Mouse (Mus musculus): ENCODE results near the gene Zdhhc7. TPM values are rescaled to one million over a fixed set of nuclear protein-coding genes. Genes with fewer than 3 reads are reported as not detected.

The Zdhhc7 gene
- polyA plus RNA-seq, 1 experiment from 2014 or later, result 30.6 TPM

GRCm38 (mm10) chr8:120112535-120112934 lies 11.3 kb upstream of the Zdhhc7 start:
- H3K9me3 ChIP-seq (replicated peaks), result no peaks in the 10 kb centered on the region
- no peak for ATAC-seq (ENCODE audit: low FRiP score)
- WGBS, result 81% methylated on average over 5 of the region's 5 CpGs
- peaks cover 19% of the 10 kb centered on the region for H3K4me1 ChIP-seq
- H3K9ac ChIP-seq, result no peak overlapping the region
- H3K27ac ChIP-seq, result no peak overlapping the region
- H3K36me3 ChIP-seq, result no peaks in the 10 kb centered on the region
- H3K4me3 ChIP-seq, result no peak overlapping the region
- H3K27me3 ChIP-seq, result peaks cover 30% of the 10 kb centered on the region
- no peak overlapping the region for H3K4me2 ChIP-seq (replicated peaks)

- WGBS, result 72% methylated on average over 4 of the region's 4 CpGs
- Histone ChIP-seq H3K4me1 (peaks cover 19% of the 10 kb centered on the region), H3K4me3 (no peak overlapping the region), H3K27ac (no peak overlapping the region), H3K4me2 (replicated peaks) (no peak overlapping the region), H3K9me3 (replicated peaks) (no peaks in the 10 kb centered on the region), H3K36me3 (no peaks in the 10 kb centered on the region), H3K9ac (no peak overlapping the region), H3K27me3 (peaks cover 21% of the 10 kb centered on the region)
- ATAC-seq (ENCODE audit: low FRiP score), result no peak
Observed at GRCm38 (mm10) chr8:120111382-120111781, 10.1 kb upstream of the Zdhhc7 start.

- no peak for ATAC-seq (ENCODE audit: low FRiP score)
- Histone ChIP-seq H3K27ac (no peak overlapping the region), H3K4me1 (peaks cover 19% of the 10 kb centered on the region), H3K27me3 (peaks cover 17% of the 10 kb centered on the region), H3K9me3 (replicated peaks) (no peaks in the 10 kb centered on the region), H3K9ac (no peak overlapping the region), H3K4me2 (replicated peaks) (no peak overlapping the region), H3K36me3 (no peaks in the 10 kb centered on the region), H3K4me3 (no peak overlapping the region)
- WGBS, result 86% methylated on average over 4 of the region's 4 CpGs
Observed at GRCm38 (mm10) chr8:120110966-120111365, 9.7 kb upstream of the Zdhhc7 start.

- 56% methylated on average over 3 of the region's 3 CpGs for WGBS
- no peak overlapping the region for H3K9ac ChIP-seq
- ATAC-seq (ENCODE audit: low FRiP score), result no peak
- no peak overlapping the region for H3K4me3 ChIP-seq
- H3K27ac ChIP-seq, result no peak overlapping the region
- no peak overlapping the region for H3K4me2 ChIP-seq (replicated peaks)
- no peaks in the 10 kb centered on the region for H3K27me3 ChIP-seq
- no peaks in the 10 kb centered on the region for H3K36me3 ChIP-seq
- H3K4me1 ChIP-seq, result peaks cover 8% of the 10 kb centered on the region
- H3K9me3 ChIP-seq (replicated peaks), result no peaks in the 10 kb centered on the region
Observed at GRCm38 (mm10) chr8:120109149-120109548, 7.9 kb upstream of the Zdhhc7 start.

- WGBS, result 62% methylated on average over 9 of the region's 9 CpGs
- no peak overlapping the region for H3K9ac ChIP-seq
- no peak overlapping the region for H3K4me2 ChIP-seq (replicated peaks)
- H3K27me3 ChIP-seq, result no peaks in the 10 kb centered on the region
- ATAC-seq (ENCODE audit: low FRiP score), result no peak
- no peak overlapping the region for H3K4me3 ChIP-seq
- no peaks in the 10 kb centered on the region for H3K9me3 ChIP-seq (replicated peaks)
- H3K27ac ChIP-seq, result no peak overlapping the region
- no peaks in the 10 kb centered on the region for H3K36me3 ChIP-seq
- peaks cover 24% of the 10 kb centered on the region for H3K4me1 ChIP-seq
Observed at GRCm38 (mm10) chr8:120104721-120105272, 3.5 kb upstream of the Zdhhc7 start.

GRCm38 (mm10) chr8:120103916-120104315 lies 2.6 kb upstream of the Zdhhc7 start:
- 92% methylated on average over 9 of the region's 9 CpGs for WGBS
- Histone ChIP-seq H3K36me3 (no peaks in the 10 kb centered on the region), H3K9ac (no peak overlapping the region), H3K4me1 (peaks cover 28% of the 10 kb centered on the region), H3K9me3 (replicated peaks) (no peaks in the 10 kb centered on the region), H3K27ac (no peak overlapping the region; the same call in 1 of the 2 replicates), H3K27me3 (no peaks in the 10 kb centered on the region), H3K4me3 (no peak overlapping the region), H3K4me2 (replicated peaks) (no peak overlapping the region)
- ATAC-seq (ENCODE audit: low FRiP score), result no peak

GRCm38 (mm10) chr8:120100388-120101067 lies 754 bp downstream of the Zdhhc7 start:
- Histone ChIP-seq H3K36me3 (no peaks in the 10 kb centered on the region), H3K27ac (peak overlapping the region; percentile 90), H3K9me3 (replicated peaks) (no peaks in the 10 kb centered on the region), H3K9ac (peak overlapping the region; percentile 95), H3K27me3 (no peaks in the 10 kb centered on the region), H3K4me1 (peaks cover 28% of the 10 kb centered on the region), H3K4me2 (replicated peaks) (peak overlapping the region; percentile 95), H3K4me3 (peak overlapping the region; percentile 99)
- no peak; the same call in 1 of the 2 replicates for ATAC-seq (ENCODE audit: low FRiP score)
- 7% methylated on average over 24 of the region's 25 CpGs for WGBS

GRCm38 (mm10) chr8:120096486-120096885 lies 4.8 kb downstream of the Zdhhc7 start:
- Histone ChIP-seq H3K4me1 (peaks cover 14% of the 10 kb centered on the region), H3K4me3 (no peak overlapping the region), H3K27ac (no peak overlapping the region), H3K27me3 (no peaks in the 10 kb centered on the region), H3K4me2 (replicated peaks) (no peak overlapping the region), H3K9ac (no peak overlapping the region), H3K9me3 (replicated peaks) (no peaks in the 10 kb centered on the region), H3K36me3 (peaks cover 16% of the 10 kb centered on the region)
- WGBS, result 70% methylated on average over 2 of the region's 2 CpGs
- ATAC-seq (ENCODE audit: low FRiP score), result no peak

GRCm38 (mm10) chr8:120094801-120095200 lies 6.5 kb downstream of the Zdhhc7 start:
- no peaks in the 10 kb centered on the region for H3K27me3 ChIP-seq
- no peak for ATAC-seq (ENCODE audit: low FRiP score)
- H3K27ac ChIP-seq, result no peak overlapping the region
- H3K4me1 ChIP-seq, result peaks cover 4% of the 10 kb centered on the region
- no peaks in the 10 kb centered on the region for H3K9me3 ChIP-seq (replicated peaks)
- H3K4me2 ChIP-seq (replicated peaks), result no peak overlapping the region
- H3K4me3 ChIP-seq, result no peak overlapping the region
- 91% methylated on average over 10 of the region's 10 CpGs for WGBS
- no peak overlapping the region for H3K9ac ChIP-seq
- H3K36me3 ChIP-seq, result peaks cover 29% of the 10 kb centered on the region

GRCm38 (mm10) chr8:120093103-120093502 lies 8.2 kb downstream of the Zdhhc7 start:
- Histone ChIP-seq H3K4me3 (no peak overlapping the region), H3K36me3 (peaks cover 37% of the 10 kb centered on the region), H3K9ac (no peak overlapping the region), H3K4me1 (no peaks in the 10 kb centered on the region), H3K9me3 (replicated peaks) (no peaks in the 10 kb centered on the region), H3K27me3 (no peaks in the 10 kb centered on the region), H3K4me2 (replicated peaks) (no peak overlapping the region), H3K27ac (no peak overlapping the region)
- no peak for ATAC-seq (ENCODE audit: low FRiP score)
- WGBS, result 97% methylated on average over 3 of the region's 3 CpGs

- 100% methylated on average over 3 of the region's 3 CpGs for WGBS
- Histone ChIP-seq H3K27ac (no peak overlapping the region), H3K9ac (no peak overlapping the region), H3K4me2 (replicated peaks) (no peak overlapping the region), H3K27me3 (no peaks in the 10 kb centered on the region), H3K4me1 (no peaks in the 10 kb centered on the region), H3K36me3 (peaks cover 57% of the 10 kb centered on the region), H3K9me3 (replicated peaks) (no peaks in the 10 kb centered on the region), H3K4me3 (no peak overlapping the region)
- no peak for ATAC-seq (ENCODE audit: low FRiP score)
Observed at GRCm38 (mm10) chr8:120091032-120091431, 10.2 kb downstream of the Zdhhc7 start.

- no peaks in the 10 kb centered on the region for H3K9me3 ChIP-seq (replicated peaks)
- H3K4me3 ChIP-seq, result no peak overlapping the region
- H3K4me2 ChIP-seq (replicated peaks), result no peak overlapping the region
- H3K27me3 ChIP-seq, result no peaks in the 10 kb centered on the region
- H3K27ac ChIP-seq, result no peak overlapping the region
- no peak for ATAC-seq (ENCODE audit: low FRiP score)
- peaks cover 72% of the 10 kb centered on the region for H3K36me3 ChIP-seq
- no peak overlapping the region for H3K9ac ChIP-seq
- 80% methylated on average over 7 of the region's 7 CpGs for WGBS
- no peaks in the 10 kb centered on the region for H3K4me1 ChIP-seq
Observed at GRCm38 (mm10) chr8:120089511-120089910, 11.8 kb downstream of the Zdhhc7 start.

- Histone ChIP-seq H3K27ac (no peak overlapping the region), H3K9me3 (replicated peaks) (no peaks in the 10 kb centered on the region), H3K9ac (no peak overlapping the region), H3K4me3 (no peak overlapping the region), H3K27me3 (no peaks in the 10 kb centered on the region), H3K4me2 (replicated peaks) (no peak overlapping the region), H3K36me3 (peaks cover 80% of the 10 kb centered on the region), H3K4me1 (no peaks in the 10 kb centered on the region)
- ATAC-seq (ENCODE audit: low FRiP score), result no peak
- 91% methylated on average over 8 of the region's 8 CpGs for WGBS
Observed at GRCm38 (mm10) chr8:120084783-120085182, 16.5 kb downstream of the Zdhhc7 start.

Measured in hindbrain, embryonic 12.5 days (tissue).